Mouse (Mus musculus) kidney, adult 2 months (tissue): Measurements from ENCODE around the gene 4930426L09Rik. TPM values are rescaled to one million over a fixed set of nuclear protein-coding genes. Genes with fewer than 3 reads are reported as not detected.
A peak's percentile ranks its signal among the peaks of the same experiment; 100 is the strongest.

Experiments used
- DNase-seq: peaks from one replicate; pipeline ENCODE4 v3.0.0; 2021
- H3K27ac ChIP-seq: fragments of 200-500 bp; 2 replicates; pipeline ENCODE4 v1.5.1; 2012; ENCODE audit warnings: low read depth, low read length, control low read depth, inconsistent platforms; ENCODE audit not compliant: insufficient read depth
- H3K27me3 ChIP-seq: fragments of 200-500 bp; replicated peaks from 2 replicates; pipeline ENCODE4 v1.6.1; 2012; ENCODE audit warnings: mild to moderate bottlenecking, moderate library complexity, low read length, inconsistent platforms; ENCODE audit not compliant: control insufficient read depth, insufficient read depth
- H3K36me3 ChIP-seq: fragments of 200-500 bp; 2 replicates; pipeline ENCODE4 v1.6.1; 2012; ENCODE audit warnings: mild to moderate bottlenecking, moderate library complexity, low read length, inconsistent platforms; ENCODE audit not compliant: control insufficient read depth, insufficient read depth
- H3K4me1 ChIP-seq: fragments of 200-500 bp; 2 replicates; pipeline ENCODE4 v1.6.1; 2011; ENCODE audit warnings: low read length; ENCODE audit not compliant: control insufficient read depth, insufficient read depth
- H3K4me3 ChIP-seq: fragments of 200-500 bp; 2 replicates; pipeline ENCODE4 v1.5.1; 2011; ENCODE audit warnings: mild to moderate bottlenecking, low read depth, low read length, control low read depth; ENCODE audit not compliant: insufficient read depth
- CTCF ChIP-seq: fragments of 200-500 bp; conservative IDR thresholded peaks from 2 replicates; pipeline ENCODE4 v1.5.1; 2011; ENCODE audit warnings: low read depth, mild to moderate bottlenecking, control low read depth, low read length, moderate library complexity, mixed read lengths; ENCODE audit not compliant: insufficient read depth, insufficient read length
- POLR2A ChIP-seq: fragments of 200-500 bp; IDR thresholded peaks from one replicate; pipeline ENCODE4 v1.6.1; 2011; ENCODE audit warnings: low read depth, low read length, control low read depth
- WGBS: fragments of 180-500 bp; shearing (Covaris S2); methylation state at CpG from one replicate; pipeline ENCODE4 v1.1.7; 2018; 5-methylcytosine and 5-hydroxymethylcytosine counted together
- polyA plus RNA-seq: library from polyadenylated mRNA; depleted of rRNA; stranded (reverse); fragments of >200 nt; gene quantifications from 2 replicates; pipeline ENCODE4 v1.2.3, GENCODE M21; 2012

4930426L09Rik gene
- polyA plus RNA-seq, 1 experiment = 0.38 TPM

- H3K27me3 ChIP-seq = no peaks in the 10 kb centered on the region
- H3K4me3 ChIP-seq = no peak overlapping the region
- H3K27ac ChIP-seq = no peak overlapping the region
- no peaks in the 10 kb centered on the region for H3K4me1 ChIP-seq
- DNase-seq = no peak
- H3K36me3 ChIP-seq = no peaks in the 10 kb centered on the region
- 66% methylated on average over 7 of the region's 7 CpGs for WGBS
- no peak for TF ChIP-seq CTCF
- TF ChIP-seq POLR2A = no peak
Observed at GRCm38 (mm10) chr2:18979675-18980074, 18.5 kb upstream of the 4930426L09Rik start.

- no peak overlapping the region for H3K27ac ChIP-seq
- H3K36me3 ChIP-seq = no peaks in the 10 kb centered on the region
- no peak for DNase-seq
- WGBS = 75% methylated on average over 6 of the region's 6 CpGs
- H3K4me3 ChIP-seq = no peak overlapping the region
- H3K27me3 ChIP-seq = no peaks in the 10 kb centered on the region
- TF ChIP-seq POLR2A (no peak), CTCF (no peak)
- no peaks in the 10 kb centered on the region for H3K4me1 ChIP-seq
Observed at GRCm38 (mm10) chr2:18982581-18982980, 15.6 kb upstream of the 4930426L09Rik start.

- TF ChIP-seq CTCF (no peak), POLR2A (no peak)
- Histone ChIP-seq H3K27me3 (no peaks in the 10 kb centered on the region), H3K4me1 (no peaks in the 10 kb centered on the region), H3K4me3 (no peak overlapping the region), H3K27ac (no peak overlapping the region), H3K36me3 (no peaks in the 10 kb centered on the region)
- DNase-seq = no peak
Observed at GRCm38 (mm10) chr2:18983546-18983945, 14.6 kb upstream of the 4930426L09Rik start.

GRCm38 (mm10) chr2:18984095-18984847, 13.9 kb upstream of the 4930426L09Rik start:
- no peaks in the 10 kb centered on the region for H3K36me3 ChIP-seq
- no peaks in the 10 kb centered on the region for H3K27me3 ChIP-seq
- TF ChIP-seq POLR2A = no peak
- H3K4me3 ChIP-seq = no peak overlapping the region
- 90% methylated on average over 15 of the region's 15 CpGs for WGBS
- no peaks in the 10 kb centered on the region for H3K4me1 ChIP-seq
- H3K27ac ChIP-seq = no peak overlapping the region
- DNase-seq = peak; percentile 24

- Histone ChIP-seq H3K4me3 (no peak overlapping the region), H3K36me3 (no peaks in the 10 kb centered on the region), H3K4me1 (no peaks in the 10 kb centered on the region), H3K27me3 (no peaks in the 10 kb centered on the region), H3K27ac (no peak overlapping the region)
- no peak for TF ChIP-seq POLR2A
- TF ChIP-seq CTCF = no peak
- no peak for DNase-seq
- 79% methylated on average over 3 of the region's 3 CpGs for WGBS
Observed at GRCm38 (mm10) chr2:18985506-18985905, 12.6 kb upstream of the 4930426L09Rik start.

GRCm38 (mm10) chr2:18988885-18989284, 9.3 kb upstream of the 4930426L09Rik start:
- H3K36me3 ChIP-seq = no peaks in the 10 kb centered on the region
- H3K27me3 ChIP-seq = no peaks in the 10 kb centered on the region
- WGBS = 92% methylated on average over 3 of the region's 3 CpGs
- no peak for DNase-seq
- H3K4me3 ChIP-seq = no peak overlapping the region
- TF ChIP-seq CTCF = no peak
- TF ChIP-seq POLR2A = no peak
- no peak overlapping the region for H3K27ac ChIP-seq
- no peaks in the 10 kb centered on the region for H3K4me1 ChIP-seq

- Histone ChIP-seq H3K4me3 (no peak overlapping the region), H3K27ac (no peak overlapping the region), H3K36me3 (no peaks in the 10 kb centered on the region), H3K27me3 (no peaks in the 10 kb centered on the region), H3K4me1 (no peaks in the 10 kb centered on the region)
- DNase-seq = no peak
- no peak for TF ChIP-seq CTCF
- TF ChIP-seq POLR2A = no peak
- 60% methylated on average over 7 of the region's 7 CpGs for WGBS
Observed at GRCm38 (mm10) chr2:18992512-18993510, 5.3 kb upstream of the 4930426L09Rik start.
